Mouse (Mus musculus): ENCODE measurements around the gene Ssxb1.
"Not testable (repeated sequence)": the region's sequence is repeated elsewhere in the genome, so short reads cannot be mapped to it uniquely, and the experiment has no call there.

DNA sequence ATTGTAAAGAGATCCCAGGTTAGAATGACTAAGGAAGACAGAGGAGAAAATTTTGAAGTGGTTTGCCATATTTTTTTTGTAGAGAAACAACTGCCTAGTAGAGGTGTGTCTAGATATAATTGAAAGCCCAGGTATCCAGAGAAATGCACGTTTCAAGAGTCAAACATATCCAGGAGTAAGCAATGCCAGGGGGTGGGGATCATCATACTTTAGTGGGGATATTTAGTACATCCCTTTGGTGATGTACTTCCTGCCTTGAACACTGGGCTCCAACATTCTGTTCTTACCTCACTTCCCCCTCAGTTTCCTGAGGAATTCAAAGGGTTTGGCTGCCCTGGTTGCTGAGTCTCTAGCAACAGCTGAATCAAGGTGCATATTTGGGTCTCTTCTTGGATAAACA is 46.4 kb upstream of the Ssxb1 start, which contains the start of gene Ssxb9:
- TF ChIP-seq ETS1 (IDR thresholded peaks at IDR 0.05; ENCODE audit: low read depth, low read length); EP300 (IDR thresholded peaks at IDR 0.05; ENCODE audit: low read depth in 1 of 2, low read length in 2 of 2); ZC3H11A (IDR thresholded peaks at IDR 0.05; ENCODE audit: low read depth, low read length); CTCF (IDR thresholded peaks at IDR 0.05 in 2 of 3, conservative IDR thresholded peaks at IDR 0.05 in 1 of 3; ENCODE audit: control insufficient read depth in 1 of 3, insufficient read depth in 1 of 3, low read depth in 2 of 3, low read length in 3 of 3, poor library complexity in 1 of 3, severe bottlenecking in 1 of 3); USF1 (IDR thresholded peaks at IDR 0.05; ENCODE audit: low read depth, low read length); POLR2A (IDR thresholded peaks at IDR 0.05; ENCODE audit: control insufficient read depth in 1 of 2, insufficient read depth in 1 of 2, low read depth in 1 of 2, low read length in 2 of 2, poor library complexity in 1 of 2); NELFE (IDR thresholded peaks at IDR 0.05; ENCODE audit: low read depth, low read length); BHLHE40 (IDR thresholded peaks at IDR 0.05; ENCODE audit: borderline replicate concordance, low read depth, low read length); POLR2AphosphoS5 (IDR thresholded peaks at IDR 0.05; ENCODE audit: borderline replicate concordance, low read depth, low read length); SMC3 (IDR thresholded peaks at IDR 0.05; ENCODE audit: low read depth, low read length); TCF12 (IDR thresholded peaks at IDR 0.05; ENCODE audit: low read depth, low read length); MAFK (IDR thresholded peaks at IDR 0.05; ENCODE audit: borderline replicate concordance, low read depth, low read length); ELF1 (IDR thresholded peaks at IDR 0.05; ENCODE audit: low read depth, low read length): not testable (repeated sequence)

Data from MEL (cell line).